Mouse (Mus musculus) heart, postnatal 0 days (tissue): Measurements from ENCODE around the gene Ppp1r14a. TPM values are rescaled to one million over a fixed set of nuclear protein-coding genes. Genes with fewer than 3 reads are reported as not detected.

Experiments used
- ATAC-seq: fragments of 200-750 bp; cut with Nextera tagmentation; 2 replicates; pipeline ENCODE4 v1.8.0; 2017; ENCODE audit warnings: low read depth, moderate number of reproducible peaks, moderate library complexity; ENCODE audit not compliant: insufficient read depth
- DNase-seq: peaks from one replicate; pipeline ENCODE4 v3.0.0-alpha.2; 2016; ENCODE audit warnings: low spot score
- H3K27ac ChIP-seq: fragments of 300-500 bp; sonication (generic); 2 replicates; pipeline ENCODE4 v1.5.1; 2014; ENCODE audit warnings: low read depth, mild to moderate bottlenecking
- H3K27me3 ChIP-seq: fragments of 300-500 bp; sonication (generic); 2 replicates; pipeline ENCODE4 v1.6.1; 2014; ENCODE audit warnings: low read length, mixed read lengths; ENCODE audit not compliant: control insufficient read depth, insufficient read depth
- H3K36me3 ChIP-seq: fragments of 300-500 bp; sonication (generic); replicated peaks from 2 replicates; pipeline ENCODE4 v1.6.1; 2014; ENCODE audit warnings: low read length, mixed read lengths; ENCODE audit not compliant: control insufficient read depth, insufficient read depth
- H3K4me1 ChIP-seq: fragments of 300-500 bp; sonication (generic); 2 replicates; pipeline ENCODE4 v1.6.1; 2014; ENCODE audit warnings: antibody characterized with exemption; ENCODE audit not compliant: control insufficient read depth, insufficient read depth
- H3K4me2 ChIP-seq: fragments of 300-500 bp; sonication (generic); 2 replicates; pipeline ENCODE4 v1.6.1; 2014; ENCODE audit warnings: low read depth, mild to moderate bottlenecking, low read length, moderate library complexity
- H3K4me3 ChIP-seq: fragments of 300-500 bp; sonication (generic); 2 replicates; pipeline ENCODE4 v1.5.1; 2014; ENCODE audit warnings: low read depth, low read length
- H3K9ac ChIP-seq: fragments of 300-500 bp; sonication (generic); replicated peaks from 2 replicates; pipeline ENCODE4 v1.6.1; 2014; ENCODE audit warnings: low read depth, low read length, mixed read lengths
- H3K9me3 ChIP-seq: fragments of 300-500 bp; sonication (generic); replicated peaks from 2 replicates; pipeline ENCODE4 v1.6.1; 2016; ENCODE audit warnings: low read length; ENCODE audit not compliant: control insufficient read depth
- CTCF ChIP-seq: IDR thresholded peaks from 2 replicates; pipeline ENCODE4 v1.5.1; 2016; ENCODE audit warnings: antibody characterized with exemption, control low read depth, low read depth
- EP300 ChIP-seq: IDR thresholded peaks from 2 replicates; pipeline ENCODE4 v1.6.1; 2016; ENCODE audit warnings: antibody characterized with exemption, low read depth
- WGBS: fragments of 180-500 bp; shearing (Covaris S2); extraction: QIAGEN DNeasy Blood & Tissue Kit; methylation state at CpG from one replicate; pipeline ENCODE4 v1.1.7; 2014; 5-methylcytosine and 5-hydroxymethylcytosine counted together
- polyA plus RNA-seq: library from polyadenylated mRNA; unstranded; fragments of >200 nt; fragmentation: Nextera tagmentation; extraction: Ambion mirVana; gene quantifications from 2 replicates; pipeline ENCODE4 v1.2.1, GENCODE M21; 2015
- total RNA-seq: library from RNA; depleted of rRNA; stranded (reverse); fragments of >200 nt; gene quantifications from 2 replicates; pipeline ENCODE4 v1.2.3, GENCODE M21; 2014; ENCODE audit warnings: low replicate concordance

The Ppp1r14a gene
- total and polyA plus RNA-seq, 2 experiments from 2014 or later: 17.9 to 61.8 TPM

- Histone ChIP-seq H3K27me3 (no peaks in the 10 kb centered on the region), H3K4me3 (peak overlapping the region; percentile 39), H3K4me1 (0 out of 2 replicates have a peak, but pooled peaks cover 4% of the 10 kb centered on the region), H3K9me3 (no peaks in the 10 kb centered on the region), H3K9ac (peak overlapping the region; percentile 35), H3K36me3 (peaks cover 27% of the 10 kb centered on the region), H3K4me2 (peak overlapping the region; percentile 69), H3K27ac (peak overlapping the region; percentile 40)
- ATAC-seq (peak; percentile 16; the same call in 1 of the 2 replicates), DNase-seq (no peak)
- WGBS: 15% methylated on average over 19 of the region's 19 CpGs
- TF ChIP-seq CTCF: no peak
- no peak for TF ChIP-seq EP300
Observed at GRCm38 (mm10) chr7:29247706-29248105, 41.4 kb upstream of the Ppp1r14a start.

GRCm38 (mm10) chr7:29248261-29248841 lies 40.8 kb upstream of the Ppp1r14a start, which contains the start of gene 2200002D01Rik:
Gene 2200002D01Rik, minus strand, starts transcription at chr7:29248466.
- ATAC-seq (peak; percentile 27; the same call in 1 of the 2 replicates), DNase-seq (peak; percentile 56)
- Histone ChIP-seq H3K4me1 (0 out of 2 replicates have a peak, but pooled peaks cover 4% of the 10 kb centered on the region), H3K36me3 (peaks cover 27% of the 10 kb centered on the region), H3K27ac (peak within 1 kb of the TSS; percentile 40), H3K9ac (peak within 1 kb of the TSS; percentile 35), H3K9me3 (no peaks in the 10 kb centered on the region), H3K4me3 (peak within 1 kb of the TSS; percentile 39), H3K4me2 (peak within 1 kb of the TSS; percentile 69), H3K27me3 (no peaks in the 10 kb centered on the region)
- TF ChIP-seq EP300 (no peak), CTCF (peak; percentile 20)
- 12% methylated on average over 20 of the region's 20 CpGs for WGBS

- H3K27me3 ChIP-seq: no peaks in the 10 kb centered on the region
- TF ChIP-seq EP300 (no peak), CTCF (no peak)
- peaks cover 15% of the 10 kb centered on the region; the same call in 1 of the 2 replicates for H3K36me3 ChIP-seq
- H3K4me3 ChIP-seq: no peak overlapping the region
- no peak for ATAC-seq
- no peak for DNase-seq
- 72% methylated on average over 3 of the region's 3 CpGs for WGBS
- H3K27ac ChIP-seq: no peak overlapping the region
- H3K4me1 ChIP-seq: 0 out of 2 replicates have a peak, but pooled peaks cover 4% of the 10 kb centered on the region
- no peaks in the 10 kb centered on the region for H3K9me3 ChIP-seq
- no peak overlapping the region for H3K4me2 ChIP-seq
- no peak overlapping the region for H3K9ac ChIP-seq
Observed at GRCm38 (mm10) chr7:29251166-29251565, 37.9 kb upstream of the Ppp1r14a start.

- H3K4me1 ChIP-seq: no peaks in the 10 kb centered on the region; the same call in 1 of the 2 replicates
- H3K9ac ChIP-seq: no peak overlapping the region
- no peak overlapping the region for H3K4me3 ChIP-seq
- H3K4me2 ChIP-seq: no peak overlapping the region
- no peaks in the 10 kb centered on the region for H3K9me3 ChIP-seq
- DNase-seq (no peak), ATAC-seq (peak; percentile 59)
- no peak overlapping the region; the same call in 1 of the 2 replicates for H3K27ac ChIP-seq
- TF ChIP-seq EP300 (0 out of 2 replicates have a peak, but pooled peaks have one; percentile 15), CTCF (no peak)
- 44% methylated on average over 5 of the region's 5 CpGs for WGBS
- peaks cover 14% of the 10 kb centered on the region for H3K36me3 ChIP-seq
- H3K27me3 ChIP-seq: no peaks in the 10 kb centered on the region
Observed at GRCm38 (mm10) chr7:29253842-29254241, 35.3 kb upstream of the Ppp1r14a start.

GRCm38 (mm10) chr7:29255875-29256274 lies 33.2 kb upstream of the Ppp1r14a start:
- H3K9me3 ChIP-seq: no peaks in the 10 kb centered on the region
- H3K4me2 ChIP-seq: no peak overlapping the region
- no peak overlapping the region for H3K4me3 ChIP-seq
- ATAC-seq: no peak
- H3K27ac ChIP-seq: no peak overlapping the region
- TF ChIP-seq CTCF: no peak
- no peak for TF ChIP-seq EP300
- H3K9ac ChIP-seq: no peak overlapping the region
- peaks cover 14% of the 10 kb centered on the region for H3K36me3 ChIP-seq
- no peak for DNase-seq
- WGBS: 76% methylated on average over 4 of the region's 4 CpGs
- no peaks in the 10 kb centered on the region for H3K27me3 ChIP-seq
- peaks cover 5% of the 10 kb centered on the region; the same call in 1 of the 2 replicates for H3K4me1 ChIP-seq
